Mouse (Mus musculus) cerebellum, postnatal 36 days (tissue): ENCODE measurements at regions not wholly inside any gene's neighbourhood (a gene's known extent, or its start where the extent isn't known, plus 50 kb on each side); places are given as distances from the start of the nearest gene placed in this dataset.
A peak's percentile ranks its signal among the peaks of the same experiment; 100 is the strongest.

ENCODE experiments used
- DNase-seq, 2 experiments: peaks; one replicate each; pipeline ENCODE4 v3.0.0; 2021 to 2022; ENCODE audit warnings: mixed read lengths in 2 of 2

- no peak for DNase-seq
Measured at GRCm38 (mm10) chr10:96438398-96439103, 178.3 kb upstream of the Btg1 start.

GRCm38 (mm10) chr10:96442165-96442564 is 174.6 kb upstream of the Btg1 start:
- no peak for DNase-seq

- no peak for DNase-seq
Measured at GRCm38 (mm10) chr10:96450266-96450665, 166.5 kb upstream of the Btg1 start.

GRCm38 (mm10) chr10:96454857-96455256 is 161.9 kb upstream of the Btg1 start:
- DNase-seq = no peak

GRCm38 (mm10) chr10:96458551-96458950 is 158.3 kb upstream of the Btg1 start:
- DNase-seq = no peak

- no peak for DNase-seq
Measured at GRCm38 (mm10) chr10:96459186-96459585, 157.6 kb upstream of the Btg1 start.

GRCm38 (mm10) chr10:96460151-96460550 is 156.7 kb upstream of the Btg1 start:
- no peak for DNase-seq

- DNase-seq = no peak
Measured at GRCm38 (mm10) chr10:96460617-96461338, 156.0 kb upstream of the Btg1 start.

- no peak for DNase-seq
Measured at GRCm38 (mm10) chr10:96465967-96466366, 150.8 kb upstream of the Btg1 start.

- no peak for DNase-seq
Measured at GRCm38 (mm10) chr10:96466845-96467244, 150.0 kb upstream of the Btg1 start.

- DNase-seq = no peak
Measured at GRCm38 (mm10) chr10:96467661-96468060, 149.1 kb upstream of the Btg1 start.

GRCm38 (mm10) chr10:96471523-96471922 is 145.3 kb upstream of the Btg1 start:
- DNase-seq = no peak

- DNase-seq = no peak
Measured at GRCm38 (mm10) chr10:96479350-96479749, 137.5 kb upstream of the Btg1 start.

GRCm38 (mm10) chr10:96479786-96480185 is 137.0 kb upstream of the Btg1 start:
- no peak for DNase-seq

GRCm38 (mm10) chr10:96480453-96481324 is 136.1 kb upstream of the Btg1 start:
- peak in 1 of 2 experiments; percentile 17 for DNase-seq

- no peak for DNase-seq
Measured at GRCm38 (mm10) chr10:96481325-96481638, 135.5 kb upstream of the Btg1 start.

GRCm38 (mm10) chr10:96486724-96487123 is 130.1 kb upstream of the Btg1 start:
- DNase-seq = no peak

- DNase-seq = no peak
Measured at GRCm38 (mm10) chr10:96493706-96494105, 123.1 kb upstream of the Btg1 start.

GRCm38 (mm10) chr10:96496700-96497099 is 120.1 kb upstream of the Btg1 start:
- DNase-seq = no peak

- no peak for DNase-seq
Measured at GRCm38 (mm10) chr10:96497482-96497881, 119.3 kb upstream of the Btg1 start.

- DNase-seq = no peak
Measured at GRCm38 (mm10) chr10:96499274-96499673, 117.5 kb upstream of the Btg1 start.

- no peak for DNase-seq
Measured at GRCm38 (mm10) chr10:96502090-96502728, 114.6 kb upstream of the Btg1 start.

- peak; percentile 73 to 76 for DNase-seq
Measured at GRCm38 (mm10) chr10:96502736-96503135, 114.1 kb upstream of the Btg1 start.
